Mouse (Mus musculus) monocyte, adult 5-6 weeks (primary cell): ENCODE measurements at regions not wholly inside any gene's neighbourhood (a gene's known extent, or its start where the extent isn't known, plus 50 kb on each side); places are given as distances from the start of the nearest gene placed in this dataset.

Source experiments
- ATAC-seq: fragments of 153-309, 156-312 bp; replicated peaks from 2 replicates; pipeline ENCODE4 v1.8.0; 2017; ENCODE audit warnings: mild to moderate bottlenecking; ENCODE audit not compliant: low TSS enrichment, insufficient number of reproducible peaks, severe bottlenecking, poor library complexity, low FRiP score

DNA sequence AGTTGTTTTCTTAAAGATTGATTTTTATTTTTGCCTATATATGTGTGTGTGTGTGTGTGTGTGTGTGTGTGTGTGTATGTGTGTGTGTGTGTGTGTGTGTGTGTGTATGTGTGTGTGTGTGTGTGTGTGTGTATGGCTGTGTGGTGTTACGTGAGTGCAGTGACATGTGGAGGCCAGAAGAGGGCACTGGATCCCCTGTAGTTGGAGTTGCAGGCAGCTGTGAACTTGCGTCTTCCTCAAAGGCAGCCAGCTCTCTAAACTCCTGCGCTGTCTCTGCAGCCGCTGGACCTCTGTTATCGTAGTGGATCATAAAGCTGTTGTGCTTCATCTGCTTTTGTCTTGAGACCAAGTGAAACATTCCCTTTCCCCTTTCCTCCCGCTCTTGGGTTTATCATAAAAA, 109.9 kb upstream of the Egr2 start:
- ATAC-seq = no peak

DNA sequence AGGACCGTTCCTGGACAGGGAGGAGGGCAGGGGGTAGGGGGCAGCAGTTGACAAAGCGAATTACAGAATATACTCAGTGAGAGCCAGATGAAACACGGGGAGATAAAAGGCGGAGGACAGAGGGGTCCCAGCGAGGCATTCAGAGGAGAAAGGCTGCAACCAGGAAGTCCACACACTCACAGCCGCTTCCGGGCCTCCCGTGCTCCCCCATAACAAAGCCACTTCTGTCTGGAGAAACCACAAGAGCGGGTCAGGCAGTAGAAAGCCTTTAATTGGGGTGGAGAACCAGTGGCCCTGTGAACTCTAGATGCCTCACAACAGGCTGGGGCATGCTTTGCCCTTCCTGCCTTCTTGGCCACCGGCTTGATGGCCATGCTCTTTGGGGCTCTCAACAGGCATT, 108.1 kb upstream of the Egr2 start:
- no peak for ATAC-seq

DNA sequence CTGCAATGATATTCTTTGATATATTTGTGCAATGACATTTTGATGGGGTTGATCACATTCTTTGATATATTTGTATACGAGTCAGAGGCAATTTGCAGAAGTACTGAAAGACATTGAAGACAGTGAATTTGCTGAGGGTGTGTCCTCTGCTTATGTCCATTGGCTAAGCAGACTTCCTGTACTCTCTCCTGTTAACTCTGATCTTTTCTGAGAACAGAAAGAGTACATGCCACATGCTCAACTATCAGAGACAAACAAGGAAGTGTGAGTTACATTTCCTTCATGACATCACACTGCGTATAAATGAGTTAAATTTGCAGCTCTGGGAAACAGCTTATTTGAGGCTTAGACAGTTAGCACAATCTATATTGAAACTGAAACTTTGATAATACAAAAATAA, 104.5 kb upstream of the Egr2 start:
- peak; percentile 80 for ATAC-seq

DNA sequence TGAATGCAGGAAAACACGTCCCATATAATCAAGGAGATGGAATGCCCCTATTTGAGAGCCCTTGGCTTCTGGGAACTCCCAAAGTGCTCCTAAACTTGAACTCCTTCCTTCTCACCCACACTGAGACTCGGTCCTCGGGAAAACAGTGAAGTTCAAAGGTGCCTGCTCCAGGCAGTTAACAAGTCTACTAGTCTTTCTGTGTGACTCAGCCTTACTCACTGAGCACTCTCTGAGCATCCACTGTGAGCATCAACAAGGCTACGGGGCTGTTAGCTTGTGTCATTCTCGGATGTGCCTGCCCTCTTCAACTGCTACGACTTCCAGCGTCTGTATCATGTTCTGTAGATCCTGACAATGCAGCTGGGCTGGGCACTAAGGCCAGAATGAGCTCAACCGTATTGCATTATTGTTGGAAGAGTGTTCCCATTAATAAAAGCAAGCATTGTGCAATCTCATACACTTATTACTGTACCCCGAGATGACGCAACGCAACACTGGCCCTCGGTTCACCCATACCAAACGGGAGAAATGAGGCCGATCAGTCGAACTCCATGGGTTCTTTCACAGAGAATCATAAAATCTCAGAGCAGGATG, 96.1 kb upstream of the Egr2 start:
- ATAC-seq = peak; percentile 38; the same call in 1 of the 2 replicates

DNA sequence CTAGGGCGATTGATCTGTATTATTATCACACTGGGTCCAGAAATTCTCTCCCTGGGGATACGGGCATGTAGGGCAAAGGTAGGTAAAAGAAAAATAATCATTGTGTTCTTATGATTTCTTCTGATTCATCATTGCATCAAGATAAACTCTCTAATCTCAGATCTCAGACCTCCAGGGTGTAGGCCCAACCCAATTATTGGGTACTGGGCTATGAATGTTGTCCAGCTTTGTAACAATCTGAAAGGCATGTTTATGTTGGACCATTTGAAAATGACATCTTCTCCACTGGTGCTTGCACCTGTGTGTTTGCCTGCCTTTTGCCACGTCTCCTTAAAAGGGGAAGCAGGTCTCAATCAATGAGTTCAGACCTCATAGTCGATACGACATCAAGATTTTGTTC, 95.4 kb upstream of the Egr2 start:
- ATAC-seq = no peak

DNA sequence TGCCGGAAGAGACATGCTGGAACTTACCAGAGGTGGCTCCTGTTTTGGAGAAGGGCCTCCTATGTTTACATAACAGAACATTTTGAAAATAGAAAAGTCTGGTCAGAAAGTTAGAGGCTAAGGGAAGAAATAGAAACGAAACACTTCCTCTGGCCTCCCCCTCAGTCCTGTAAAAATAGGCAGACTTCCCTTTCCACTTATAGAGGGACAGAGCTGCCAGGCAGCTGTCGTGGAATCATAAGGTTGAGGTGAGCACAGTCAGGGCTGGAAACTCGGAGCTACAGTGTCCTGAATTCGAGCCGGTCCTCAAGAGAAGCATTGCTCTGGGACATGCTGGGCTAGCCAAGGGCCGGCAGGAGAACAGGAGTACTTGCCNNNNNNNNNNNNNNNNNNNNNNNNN, 94.0 kb upstream of the Egr2 start:
- ATAC-seq = no peak

DNA sequence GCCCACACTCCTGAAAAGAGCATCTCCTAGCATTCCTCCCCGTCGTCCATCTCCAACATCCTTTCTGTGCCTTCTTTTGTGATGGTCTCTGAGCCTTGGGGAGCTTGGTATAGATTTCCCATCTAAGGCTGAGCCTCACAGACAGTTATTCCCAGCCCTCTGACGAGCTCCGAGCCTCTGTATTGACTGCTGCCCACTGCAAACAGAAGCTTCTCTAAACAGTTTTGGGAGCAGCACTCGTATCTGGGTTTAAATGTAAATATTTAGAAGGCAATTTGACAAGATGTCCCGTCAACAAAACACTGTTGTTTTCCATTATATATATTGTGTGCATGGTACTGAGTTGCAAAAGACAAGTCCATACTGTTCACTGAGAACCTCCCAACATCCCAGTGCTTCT, 86.4 kb upstream of the Egr2 start:
- ATAC-seq = no peak

DNA sequence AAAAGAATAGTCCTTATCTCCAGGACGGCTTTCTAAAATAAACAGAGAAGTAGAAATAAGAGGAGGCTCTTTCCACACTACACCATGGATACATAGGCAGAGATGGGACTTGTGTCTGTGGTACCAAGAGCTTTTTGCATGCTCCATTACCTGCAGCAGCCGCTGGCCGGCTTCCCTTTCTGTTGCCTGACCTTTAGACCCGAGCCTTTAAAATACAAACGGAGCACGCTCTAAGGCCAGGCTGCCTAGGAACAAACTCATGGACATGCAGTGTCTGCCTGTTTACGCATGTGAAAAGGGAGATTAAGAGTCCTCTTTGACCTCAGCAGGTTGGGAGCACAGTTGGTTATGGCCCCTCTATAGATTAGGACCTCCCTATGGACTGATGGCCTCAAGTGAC, 81.1 kb upstream of the Egr2 start:
- ATAC-seq = no peak

DNA sequence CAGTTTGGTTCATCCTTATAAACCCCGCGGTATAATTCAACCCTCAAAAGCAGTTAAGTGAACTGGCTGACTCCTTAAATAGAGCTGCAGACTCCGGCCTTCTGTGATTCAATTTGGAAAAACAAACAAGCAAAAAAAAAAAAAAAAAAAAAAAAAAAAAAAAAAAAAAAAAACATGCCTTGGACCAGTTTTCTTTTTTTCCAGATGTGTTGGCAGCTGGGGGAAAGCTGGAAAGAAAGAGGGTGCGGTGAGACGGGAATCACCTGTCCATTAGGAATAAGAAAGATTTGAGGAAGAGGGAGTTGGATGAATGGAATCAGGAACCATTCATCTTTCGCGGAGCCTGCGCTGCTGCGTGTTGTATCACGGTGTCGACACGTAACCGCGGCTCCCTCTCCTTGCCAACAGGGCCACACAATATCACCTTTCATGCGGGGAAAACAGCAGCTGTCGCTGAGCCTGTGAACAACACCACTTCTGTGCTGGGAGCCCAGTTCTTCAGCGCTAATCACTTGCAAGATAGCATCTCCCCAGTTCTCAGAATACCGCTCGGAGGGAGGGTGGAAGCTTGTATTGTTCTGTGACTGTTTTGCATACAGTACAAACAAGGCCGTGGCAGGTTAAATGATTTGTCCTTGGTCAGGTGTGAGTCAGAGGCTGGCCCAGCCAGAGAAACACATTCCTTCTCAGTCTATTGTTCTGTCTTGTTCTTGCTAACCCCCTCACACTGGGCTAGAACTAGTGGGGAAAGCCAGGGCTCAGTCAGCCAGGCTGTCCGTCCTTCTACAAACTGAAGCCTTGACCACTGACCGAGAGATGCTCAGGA, 76.6 kb upstream of the Egr2 start:
- ATAC-seq = no peak

DNA sequence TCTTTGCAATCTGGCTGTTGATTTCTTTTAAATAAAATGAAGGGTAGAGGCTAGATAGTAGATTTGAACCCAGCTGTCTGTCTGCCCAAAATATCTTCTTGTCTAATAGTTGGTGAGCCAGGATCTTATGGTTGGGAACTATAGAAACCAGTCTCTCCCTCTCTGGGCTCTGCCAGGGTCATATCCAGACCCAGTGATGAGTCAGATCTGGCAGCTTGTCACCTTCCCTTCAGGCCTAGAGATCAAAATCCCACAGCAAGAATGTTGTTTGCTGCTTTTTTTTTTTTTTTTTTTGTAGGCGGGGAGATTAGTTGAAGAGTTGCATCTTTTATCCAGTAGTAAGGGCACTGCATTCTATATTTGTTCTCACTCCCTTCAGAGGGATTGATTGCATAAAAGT, 74.0 kb upstream of the Egr2 start:
- ATAC-seq = no peak

DNA sequence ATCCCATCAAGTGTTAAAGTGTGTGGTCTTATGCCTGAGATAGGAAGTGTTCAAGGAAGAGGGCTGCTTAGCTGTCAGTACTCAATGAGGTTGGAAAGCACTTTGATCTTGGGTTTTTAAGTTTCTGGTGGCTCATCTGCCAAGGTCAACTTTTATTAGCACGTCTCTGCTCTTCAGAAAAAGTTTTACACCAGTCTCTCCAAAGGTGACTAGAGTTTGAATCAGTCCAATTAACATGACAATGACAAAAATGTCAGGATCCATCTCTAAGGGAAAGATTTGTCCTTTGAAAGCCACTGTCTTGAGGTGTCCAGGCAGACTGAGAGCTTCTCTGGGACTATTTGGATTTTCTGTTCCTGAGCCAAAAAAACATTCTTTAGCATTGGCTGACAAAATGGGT, 73.4 kb upstream of the Egr2 start:
- ATAC-seq = no peak

DNA sequence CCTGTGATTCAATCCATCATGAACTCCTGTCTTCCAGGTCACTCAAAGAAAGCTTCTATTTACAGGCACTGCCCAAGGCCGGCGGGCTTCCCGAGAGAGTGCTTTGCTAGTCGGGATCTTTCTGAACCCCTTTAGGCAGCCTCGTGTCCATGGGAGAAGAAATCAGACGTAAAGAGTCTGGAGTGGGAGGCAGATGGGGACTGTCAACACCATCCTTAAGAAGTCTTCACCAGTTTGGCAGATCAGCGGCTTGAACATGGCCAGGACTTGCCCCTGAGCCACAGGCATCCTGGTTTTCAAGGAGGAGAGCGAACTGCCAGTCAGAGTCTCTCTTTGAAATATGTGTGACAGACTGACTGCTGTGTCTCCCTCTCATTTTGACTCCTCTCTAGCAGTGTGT, 66.6 kb upstream of the Egr2 start:
- ATAC-seq = no peak

DNA sequence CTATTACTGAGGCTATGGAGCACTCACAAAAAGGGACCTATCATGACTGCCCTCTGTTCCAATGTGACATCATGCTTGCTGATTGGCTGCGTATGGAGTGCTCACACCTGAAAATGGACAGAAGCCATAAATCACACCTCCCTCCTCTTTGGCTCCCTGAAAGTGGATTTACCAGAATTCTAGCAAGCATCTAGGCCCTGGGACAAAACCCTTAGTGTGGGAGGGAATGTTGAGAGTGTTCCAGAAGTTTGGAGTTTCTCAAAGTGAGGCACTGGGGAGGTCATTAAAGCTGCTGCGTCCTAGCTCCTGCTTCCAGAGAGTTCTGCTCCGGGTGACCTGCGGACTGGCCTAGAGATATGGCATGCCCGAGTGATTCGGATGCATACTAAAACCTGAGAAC, 62.3 kb upstream of the Egr2 start:
- no peak for ATAC-seq

DNA sequence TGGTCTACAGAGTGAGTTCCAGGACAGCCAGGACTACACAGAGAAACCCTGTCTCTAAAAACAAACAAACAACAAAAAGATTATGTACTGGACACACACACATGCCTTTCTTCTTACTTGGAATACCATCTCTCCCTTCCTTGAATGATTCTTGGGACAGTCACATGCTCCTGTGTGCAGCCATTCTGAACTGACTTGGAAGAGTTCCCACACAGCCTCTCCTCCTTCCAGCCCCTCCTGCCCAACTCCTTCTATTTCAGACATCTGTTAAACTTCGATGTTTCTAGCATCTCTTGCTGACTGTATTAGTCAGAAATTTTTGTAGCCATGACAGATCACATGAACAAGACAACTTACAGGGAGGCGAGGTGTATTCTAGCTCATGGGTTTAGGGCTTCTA, 60.9 kb upstream of the Egr2 start:
- no peak for ATAC-seq

DNA sequence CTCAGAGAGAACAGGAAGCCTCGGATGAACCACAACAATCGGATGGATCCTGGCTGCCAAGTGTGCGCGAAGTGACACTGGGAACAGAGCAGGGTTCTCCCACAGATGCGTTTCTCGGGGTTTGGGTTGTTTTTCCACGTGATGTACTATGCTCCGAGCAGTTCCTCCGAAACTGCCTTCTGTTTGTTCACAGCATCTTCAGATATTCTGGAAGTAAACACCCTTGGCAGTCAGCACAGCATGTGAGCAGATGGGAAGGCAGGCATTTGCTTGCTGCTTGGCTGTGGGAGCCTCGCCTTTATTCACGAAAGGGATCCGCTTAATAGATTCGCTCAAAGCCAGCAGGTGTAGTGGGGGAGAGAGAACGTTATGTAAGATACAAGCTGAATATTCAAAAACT, 53.0 kb upstream of the Egr2 start:
- no peak for ATAC-seq

DNA sequence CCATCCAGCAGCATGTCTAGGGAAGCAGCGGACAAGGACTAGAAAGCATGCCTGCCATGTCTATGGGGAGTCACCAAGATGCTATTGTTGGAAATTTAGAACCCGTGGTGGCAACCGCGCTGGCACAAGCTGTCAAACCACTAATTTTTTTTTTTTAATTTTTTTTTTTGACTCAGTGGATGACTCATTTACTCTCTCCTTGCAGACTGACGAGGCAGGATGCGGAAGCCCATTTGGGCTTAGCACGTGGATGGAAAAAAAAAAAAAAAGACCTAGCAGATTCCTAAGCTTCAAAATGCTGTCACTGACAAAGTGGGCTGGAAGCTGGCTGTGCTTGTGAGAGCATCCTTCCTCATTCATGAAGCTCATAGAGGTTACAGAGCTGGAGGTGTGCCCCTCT, 51.9 kb upstream of the Egr2 start:
- ATAC-seq = no peak

DNA sequence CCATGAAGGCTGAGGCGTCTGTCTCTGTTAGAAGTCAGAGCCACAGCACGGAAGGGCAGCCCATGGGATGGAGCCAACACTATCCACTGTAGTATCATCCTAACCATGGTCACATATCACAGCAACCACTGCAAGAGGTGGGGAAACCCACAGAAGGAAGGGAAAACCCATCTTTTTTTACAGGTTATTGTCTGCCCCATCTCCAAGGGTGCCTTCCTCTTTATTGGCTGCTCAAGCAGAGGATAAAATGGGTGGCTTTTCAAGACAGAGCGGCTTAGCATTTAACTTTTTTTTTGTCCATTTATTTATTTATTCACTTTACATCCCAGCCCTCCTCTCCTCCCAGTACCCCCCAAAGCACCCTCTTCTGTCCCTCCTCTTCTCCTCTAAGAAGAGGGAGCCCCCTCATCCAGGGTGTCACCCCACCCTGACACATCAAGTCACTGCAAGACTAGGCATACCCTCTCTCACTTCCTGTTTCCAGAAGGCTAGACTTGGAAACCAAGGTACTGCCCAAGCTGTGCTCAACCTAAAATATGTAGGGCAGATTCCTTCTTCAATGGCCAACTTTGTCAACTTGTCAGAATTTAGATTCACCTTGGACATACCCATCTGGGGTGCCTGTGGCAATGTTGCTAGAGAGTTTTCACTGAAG, 51.1 kb upstream of the Egr2 start:
- no peak for ATAC-seq
